Mouse (Mus musculus) right cerebral cortex, adult 18-20 months (tissue): ENCODE data around the gene Gm10282.

Experiments used
- DNase-seq: peaks from one replicate; pipeline ENCODE4 v3.0.0; 2022; ENCODE audit warnings: mixed read lengths

Gm10282 gene

DNA sequence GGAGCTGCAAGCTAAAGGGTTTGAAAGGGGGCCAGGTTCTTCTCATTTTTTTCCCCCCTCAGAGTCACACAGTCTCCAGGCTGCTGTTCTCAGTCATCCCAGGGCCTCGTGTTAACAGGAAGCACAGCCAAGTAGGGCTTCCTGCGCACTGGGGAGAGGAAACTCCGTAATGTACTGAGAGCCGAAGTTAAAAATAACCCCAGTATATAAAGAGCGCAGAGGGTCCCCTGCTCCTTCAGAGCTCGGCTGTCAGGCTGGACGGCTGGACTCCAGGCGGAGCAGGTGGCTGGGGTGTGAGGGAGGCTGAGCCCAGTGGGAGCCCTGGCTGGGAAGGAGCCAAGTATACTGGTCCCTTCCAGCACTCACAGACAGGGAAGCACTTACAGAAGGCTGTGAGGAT lies 9.4 kb downstream of the Gm10282 start:
- peak; percentile 58 for DNase-seq

DNA sequence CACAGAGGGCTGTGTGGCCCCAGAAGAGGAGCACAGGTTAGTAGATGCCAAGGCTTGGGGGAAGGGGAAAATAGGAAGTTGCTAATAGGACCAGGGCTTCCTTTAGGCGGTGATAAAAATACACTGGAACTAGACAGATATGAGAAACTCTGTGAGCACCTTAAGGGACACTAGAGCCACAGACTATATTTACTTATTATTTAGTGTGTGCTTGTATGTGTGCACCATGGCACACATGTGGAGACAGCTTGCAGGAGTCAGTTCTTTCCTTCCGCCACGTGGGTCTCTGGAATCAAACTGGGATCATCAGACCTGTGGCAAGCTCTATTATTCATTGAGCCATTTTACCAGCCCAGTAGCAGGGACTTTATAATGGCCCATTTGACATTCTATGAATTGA lies 9.9 kb downstream of the Gm10282 start:
- DNase-seq, result no peak

DNA sequence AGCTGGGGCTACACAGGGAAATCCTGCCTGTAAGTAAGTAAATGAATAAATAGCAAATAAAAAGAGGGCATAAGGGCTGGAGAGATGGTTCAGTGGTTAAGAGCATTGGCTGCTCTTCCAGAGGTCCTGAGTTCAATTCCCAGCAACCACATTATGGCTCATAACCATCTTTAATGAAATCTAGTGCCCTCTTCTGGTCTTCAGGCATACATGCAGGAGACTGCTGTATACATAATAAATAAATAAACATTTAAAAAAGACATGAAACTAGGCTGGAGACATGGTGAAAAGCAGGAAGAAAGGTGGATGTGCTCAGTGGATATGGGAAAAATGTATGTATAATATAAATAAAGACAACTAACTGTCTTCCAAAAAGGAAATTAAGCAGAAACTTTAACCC lies 11.8 kb downstream of the Gm10282 start:
- no peak for DNase-seq

DNA sequence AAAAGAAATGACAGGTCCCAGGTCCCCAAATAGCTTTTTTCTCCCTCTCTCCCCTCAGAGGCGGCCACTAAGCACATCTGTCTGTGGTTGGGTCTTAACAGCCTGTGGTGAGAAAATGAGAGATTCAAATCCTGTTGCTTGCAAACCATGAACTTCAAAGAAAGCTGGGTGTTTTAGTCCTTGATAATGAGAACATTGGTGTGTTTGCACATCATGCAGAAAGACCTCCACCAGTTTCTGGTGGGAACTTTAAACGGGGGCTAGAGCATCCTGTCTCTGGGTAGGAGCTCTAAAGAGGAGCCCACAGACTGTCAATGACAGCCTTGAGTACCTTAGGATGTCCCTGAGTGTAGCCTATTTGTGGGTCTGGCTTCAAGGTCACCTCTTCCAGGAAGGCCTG lies 14.0 kb downstream of the Gm10282 start:
- no peak for DNase-seq

DNA sequence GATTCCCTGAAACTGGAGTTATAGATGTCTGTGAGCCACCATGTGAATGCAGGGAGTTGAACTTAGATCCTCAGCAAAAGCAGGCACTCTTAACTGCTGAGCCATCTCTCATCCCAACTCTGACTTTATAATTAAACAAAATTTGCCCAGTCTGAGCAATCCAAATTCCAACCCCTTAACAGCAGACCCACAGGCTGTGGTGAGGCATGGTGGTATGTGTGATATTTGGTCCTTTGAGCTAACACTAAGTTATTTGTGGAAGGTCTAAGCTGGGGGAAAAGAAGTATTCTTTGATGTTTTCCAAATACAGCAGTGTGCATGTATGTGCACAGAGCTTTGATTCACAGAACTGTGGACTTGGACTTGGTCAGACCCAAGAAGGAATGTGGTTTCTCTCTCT lies 16.0 kb downstream of the Gm10282 start:
- no peak for DNase-seq

DNA sequence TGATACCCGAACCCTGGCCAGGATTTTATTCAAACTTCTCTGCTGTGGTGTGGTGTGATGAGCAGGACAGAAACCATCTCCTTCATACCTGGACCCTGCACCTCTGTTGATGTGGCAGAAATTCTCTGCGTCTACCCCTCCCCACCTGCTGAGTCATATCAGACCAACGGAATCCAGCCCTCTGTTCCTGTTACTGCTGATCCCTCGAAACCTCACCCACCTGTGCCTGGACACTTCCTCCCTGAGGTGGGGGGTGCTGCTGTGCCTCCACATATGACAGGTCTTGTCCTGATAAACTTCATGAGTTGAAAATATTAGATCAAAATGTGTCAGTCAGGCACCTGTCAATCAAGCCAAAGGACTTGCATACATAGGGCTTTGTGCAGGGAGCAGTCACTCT lies 19.8 kb downstream of the Gm10282 start:
- no peak for DNase-seq

DNA sequence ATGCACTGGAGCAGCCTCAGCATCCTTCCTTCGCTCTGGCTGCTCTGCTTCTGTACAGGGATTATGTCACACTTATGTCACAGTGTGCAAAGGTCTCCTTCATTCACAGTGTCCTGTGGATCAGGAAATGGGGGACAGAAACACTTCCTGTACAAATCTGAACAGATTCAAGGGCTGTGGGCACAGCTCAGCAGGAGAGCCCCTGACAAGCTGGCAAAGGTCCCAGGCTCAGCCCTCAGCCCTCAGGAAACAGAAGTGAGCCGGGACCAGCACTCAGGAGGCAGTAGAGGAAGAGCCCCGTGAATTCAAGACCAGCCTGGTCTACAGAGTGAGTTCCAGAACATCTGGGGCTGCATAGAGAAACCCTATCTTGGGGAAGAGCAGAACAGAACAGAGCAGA lies 23.4 kb downstream of the Gm10282 start:
- no peak for DNase-seq

DNA sequence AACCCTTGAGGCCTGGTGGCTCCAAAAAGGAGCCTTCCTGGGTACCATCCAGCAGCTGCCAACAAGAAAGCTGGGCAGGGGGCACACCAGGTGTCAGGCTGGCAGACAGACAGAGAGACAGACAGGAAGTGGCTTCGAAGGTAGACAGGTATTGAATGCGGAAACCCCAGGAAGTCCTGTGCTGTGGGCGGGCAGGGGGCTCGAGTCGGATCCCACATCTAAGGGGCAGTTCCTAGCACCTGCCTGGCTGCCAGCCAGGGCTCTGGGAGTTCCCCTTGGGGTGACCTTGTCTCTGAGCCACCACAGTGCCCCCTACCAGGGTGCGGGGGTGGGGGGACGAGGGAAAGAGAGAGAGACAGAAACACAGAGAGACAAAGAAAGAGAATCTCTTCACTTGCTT lies 25.9 kb downstream of the Gm10282 start:
- no peak for DNase-seq

DNA sequence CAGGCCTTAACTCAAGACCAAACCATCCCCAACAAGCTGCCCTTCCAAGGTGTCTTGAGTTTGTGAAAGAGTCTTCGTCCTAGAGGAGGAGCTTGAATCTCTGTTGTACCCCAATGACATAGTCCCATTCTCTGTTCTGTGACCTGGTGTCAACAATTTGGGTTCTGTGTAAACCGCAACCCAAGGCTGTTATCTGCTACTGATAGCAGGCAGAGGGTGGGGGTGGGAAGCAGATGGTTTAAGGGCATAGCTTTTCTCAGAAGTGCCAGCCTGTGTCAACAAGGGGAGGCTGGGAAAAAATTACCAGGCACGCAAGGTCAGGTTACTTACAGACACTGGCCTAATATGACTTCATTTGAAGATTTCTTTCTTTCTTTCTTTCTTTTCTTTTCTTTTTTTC lies 27.8 kb downstream of the Gm10282 start:
- DNase-seq, result no peak

DNA sequence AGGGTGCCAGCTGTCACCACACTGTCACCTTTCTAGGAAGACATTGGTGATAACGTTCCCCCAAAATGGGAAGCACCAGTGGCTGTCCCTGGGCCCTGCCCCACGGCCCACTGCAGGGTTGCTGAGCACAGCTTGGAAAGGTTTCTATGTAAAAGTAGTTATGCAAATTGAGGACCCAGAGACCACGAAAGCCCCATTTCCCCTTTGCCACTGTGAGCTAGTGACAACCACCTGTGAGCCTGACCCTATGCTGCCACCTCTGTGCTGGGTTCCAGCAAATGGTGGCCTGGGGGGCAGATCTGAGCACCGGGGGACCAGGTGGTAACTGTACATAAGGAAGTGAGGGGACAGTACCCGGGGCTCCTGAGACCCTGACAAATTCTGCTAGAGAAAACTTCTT lies 31.3 kb downstream of the Gm10282 start:
- DNase-seq, result no peak

DNA sequence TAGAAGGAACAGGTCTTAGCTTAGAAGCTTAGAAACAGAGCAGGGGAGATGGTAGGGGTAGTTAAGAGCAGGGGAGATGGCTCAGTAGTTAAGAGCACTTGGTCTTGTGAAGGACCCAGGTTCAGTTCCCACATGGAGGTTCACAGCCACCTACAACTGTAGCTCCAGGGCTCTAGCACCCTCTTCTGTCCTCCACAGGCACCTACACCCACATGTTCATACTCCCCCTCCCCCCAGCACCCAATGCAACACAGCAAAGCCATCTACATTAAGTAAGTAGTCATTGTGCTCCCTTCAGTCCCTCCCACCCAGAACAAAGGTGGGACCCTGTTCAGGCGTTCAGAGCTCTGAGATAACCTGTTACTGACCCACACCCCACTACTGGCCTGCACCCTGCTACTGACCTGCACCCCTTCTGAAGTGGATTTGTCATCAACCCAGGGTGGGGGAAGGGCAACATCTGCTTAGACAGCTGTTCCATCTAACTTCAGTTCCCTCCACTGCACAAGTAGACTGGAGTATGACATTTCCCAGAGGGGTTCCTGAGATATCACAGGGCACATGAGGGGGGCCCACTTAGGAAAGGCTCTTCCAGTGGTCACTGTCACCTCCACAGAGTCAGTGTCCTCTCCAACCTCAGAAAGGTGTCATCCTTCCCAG lies 31.8 kb downstream of the Gm10282 start:
- no peak for DNase-seq

DNA sequence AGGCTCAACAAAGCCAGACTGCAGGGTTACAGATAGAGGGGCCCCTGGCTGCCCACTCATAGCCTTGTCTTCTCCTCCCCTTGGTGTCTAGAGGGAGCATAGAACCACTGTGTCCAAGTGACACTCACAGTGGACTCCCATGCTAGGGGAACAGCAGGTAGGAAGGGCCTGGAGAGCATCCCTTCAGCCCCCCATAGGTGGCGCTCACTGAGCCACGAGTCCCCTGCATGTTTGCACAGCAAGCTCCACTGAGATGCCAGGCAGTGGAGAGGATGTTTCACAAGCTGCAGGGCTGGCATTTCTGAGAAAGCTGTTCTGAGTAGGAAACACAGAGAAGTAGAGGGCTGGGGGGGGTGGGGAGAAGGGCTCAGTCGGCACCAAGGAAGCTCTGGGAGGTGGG lies 32.7 kb downstream of the Gm10282 start:
- DNase-seq, result peak; percentile 43

DNA sequence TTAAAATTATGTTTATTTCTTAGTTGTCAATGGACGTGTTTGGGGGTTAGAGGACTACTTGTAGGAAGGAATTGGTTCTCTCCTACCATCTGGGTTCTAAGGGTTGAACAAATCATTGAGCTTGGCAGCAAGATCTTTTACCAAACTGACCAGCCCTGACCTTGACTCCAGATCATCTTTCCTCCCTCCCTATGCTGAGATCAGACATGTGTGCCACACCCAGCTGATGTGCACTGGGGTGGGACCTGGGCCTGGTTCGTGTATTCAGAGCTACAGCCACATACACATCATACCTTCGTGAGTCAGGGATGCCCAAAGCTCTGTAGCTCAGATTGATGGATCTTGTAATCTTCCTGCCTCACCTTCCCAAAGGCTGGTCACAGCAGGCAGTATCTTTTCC lies 33.4 kb downstream of the Gm10282 start:
- no peak for DNase-seq

DNA sequence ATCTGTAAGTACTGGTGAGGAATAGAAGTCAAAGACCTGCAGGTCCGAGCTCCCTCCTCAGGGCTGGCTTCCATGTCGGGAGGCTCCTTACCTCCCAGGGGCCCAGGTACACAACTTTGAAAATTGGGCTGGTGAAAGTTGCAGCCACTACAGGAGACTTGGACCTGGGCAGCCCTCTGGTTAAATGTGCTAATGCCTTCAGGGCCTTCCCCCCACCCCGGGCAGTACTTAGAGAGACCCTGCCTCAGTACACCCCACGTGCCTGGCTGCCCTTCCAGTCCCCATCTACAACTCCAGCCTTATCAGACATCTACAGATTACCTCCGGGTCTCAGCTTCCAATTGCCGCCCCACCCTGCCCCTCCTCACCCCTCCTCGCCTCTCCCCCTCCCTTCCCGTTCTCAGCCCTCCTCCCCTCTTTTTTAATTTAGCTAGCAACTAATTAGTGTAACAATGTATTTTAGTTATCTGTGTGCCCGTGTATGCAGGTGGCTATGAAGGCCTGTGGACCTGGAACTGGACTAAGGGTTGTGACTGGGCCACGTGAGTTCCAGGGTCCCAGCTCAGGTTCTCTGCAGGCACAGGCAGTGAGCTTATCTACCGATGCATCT lies 33.9 kb downstream of the Gm10282 start:
- no peak for DNase-seq

DNA sequence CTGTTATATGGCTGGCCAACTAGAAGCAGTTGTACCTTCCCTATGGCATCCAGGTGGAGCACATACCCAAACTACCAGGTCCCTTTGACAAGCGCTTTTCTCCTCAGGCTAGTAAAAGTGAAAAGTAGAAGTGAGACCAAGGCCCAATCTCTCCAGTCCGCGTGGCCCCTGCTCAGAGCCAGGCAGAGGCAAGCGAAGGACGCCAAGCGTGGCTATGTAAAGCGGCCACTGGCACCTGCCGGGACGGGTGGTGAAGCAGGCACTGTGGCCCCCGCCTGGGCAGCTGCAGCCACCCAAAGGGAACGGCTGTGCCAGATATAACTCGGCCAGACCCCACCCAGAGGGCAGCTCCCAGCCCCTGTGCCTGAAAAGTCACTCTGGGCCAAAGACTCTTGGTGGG lies 34.5 kb downstream of the Gm10282 start:
- no peak for DNase-seq

DNA sequence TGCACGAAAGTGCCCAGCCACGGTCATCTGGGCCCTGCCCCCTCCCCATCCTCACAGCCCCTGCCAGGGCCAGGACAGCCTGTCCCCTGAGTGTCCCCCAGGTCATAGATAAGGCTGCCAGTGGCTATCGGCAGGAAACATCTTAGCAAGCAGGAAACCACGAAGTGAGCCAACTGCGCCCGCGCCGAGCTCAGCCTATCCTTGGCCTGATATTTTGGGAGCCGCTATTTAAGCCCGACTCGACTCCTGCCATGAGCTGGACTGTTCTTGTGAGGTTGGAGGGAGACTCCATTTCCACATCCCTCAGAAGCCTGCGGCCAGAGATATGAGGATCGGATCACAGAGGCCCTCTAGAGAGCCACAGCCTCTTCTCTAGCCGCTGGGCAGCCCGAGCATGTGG lies 36.7 kb downstream of the Gm10282 start:
- no peak for DNase-seq

DNA sequence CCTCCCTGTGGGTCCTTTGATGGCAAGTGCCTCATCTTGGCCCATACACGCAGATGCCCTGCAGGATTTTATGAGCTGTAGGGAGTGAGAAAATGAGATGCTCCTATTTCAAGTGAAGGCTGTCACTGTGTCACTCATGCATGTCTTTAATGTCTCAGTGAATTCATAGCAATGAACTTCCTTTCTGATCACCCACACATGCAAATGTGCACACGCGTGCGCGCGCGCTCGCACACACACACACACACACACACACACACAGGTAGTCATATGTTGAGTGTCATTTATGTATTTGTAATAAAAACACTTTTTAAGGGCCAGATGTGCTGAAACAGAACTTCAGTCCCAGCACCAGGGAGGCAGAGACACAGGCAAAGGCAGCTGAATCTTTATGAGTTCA lies 38.0 kb downstream of the Gm10282 start:
- DNase-seq, result no peak

DNA sequence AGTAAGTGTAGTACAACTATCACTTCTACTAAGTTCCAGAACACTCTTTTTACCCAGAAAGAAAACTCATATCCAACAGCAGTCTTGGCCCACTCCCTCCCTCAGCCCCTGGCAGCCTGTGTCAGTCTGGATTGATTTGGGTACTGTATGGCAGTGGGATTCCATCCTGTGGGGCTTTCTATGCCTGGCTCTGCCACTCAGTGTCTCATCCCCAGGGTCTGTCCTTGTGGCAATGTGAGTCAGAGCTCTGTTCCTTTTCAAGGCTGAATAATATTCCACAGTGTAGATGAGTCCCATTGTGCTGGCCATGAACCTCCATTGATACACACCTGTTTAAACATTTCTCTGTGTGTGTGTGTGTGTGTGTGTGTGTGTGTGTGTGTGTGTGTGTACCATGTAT lies 38.4 kb downstream of the Gm10282 start:
- no peak for DNase-seq

DNA sequence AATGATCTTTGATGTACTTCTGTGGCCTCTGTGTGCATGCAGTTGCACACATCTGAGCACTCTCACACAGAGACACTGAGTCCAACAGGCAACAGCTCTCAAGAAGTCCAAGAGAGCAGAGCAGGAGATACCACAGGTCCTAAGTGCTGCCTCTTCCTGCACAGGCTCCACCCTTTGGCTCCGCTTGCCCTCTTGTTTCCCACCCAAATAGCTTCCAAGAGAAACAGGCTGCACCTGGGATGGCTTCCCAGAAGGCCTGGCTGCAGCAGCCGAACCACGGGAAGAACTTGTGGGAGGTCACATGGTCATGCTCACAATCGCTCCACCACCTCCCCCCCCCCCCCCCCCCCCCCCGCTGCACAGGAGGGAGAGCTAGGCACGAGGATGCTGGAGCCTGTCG lies 39.7 kb downstream of the Gm10282 start:
- no peak for DNase-seq

DNA sequence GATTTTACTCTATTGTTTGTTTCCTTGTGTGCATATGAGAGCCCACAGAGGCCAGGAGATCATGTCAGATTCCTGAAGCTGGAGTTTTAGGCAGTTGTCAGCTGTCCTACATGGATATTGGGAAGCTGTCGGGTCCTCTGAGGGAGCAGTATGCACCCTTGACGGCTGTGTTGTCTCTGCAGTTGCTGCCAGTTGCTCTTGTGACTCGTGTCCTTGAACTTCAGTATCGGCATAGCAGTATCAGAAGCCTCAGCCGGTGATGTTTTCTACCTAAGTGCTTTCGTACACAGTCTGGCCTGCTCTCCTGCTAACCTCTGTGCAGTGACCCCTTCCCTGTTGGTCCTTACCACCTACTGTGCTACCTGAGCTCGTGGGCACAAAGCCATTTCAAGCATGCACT lies 41.6 kb downstream of the Gm10282 start:
- no peak for DNase-seq

DNA sequence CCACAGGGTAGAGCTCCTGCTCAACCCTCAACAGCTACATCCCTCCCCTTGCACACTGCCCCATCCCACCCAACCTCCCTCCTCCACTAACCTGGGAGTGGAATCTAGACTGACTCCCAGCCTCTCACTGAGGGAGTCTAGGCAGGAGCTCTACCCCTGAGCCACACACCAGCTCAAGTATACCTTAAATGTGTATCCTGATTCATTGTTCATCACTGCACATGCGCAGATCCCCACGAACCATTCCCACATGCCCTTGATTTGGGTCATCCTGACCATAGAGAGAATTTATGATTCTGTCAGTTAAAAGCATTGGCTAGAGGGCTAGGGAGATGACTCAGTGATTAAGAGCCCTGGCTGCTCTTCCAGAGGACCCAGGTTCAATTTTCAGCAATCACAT lies 42.3 kb downstream of the Gm10282 start:
- no peak for DNase-seq

DNA sequence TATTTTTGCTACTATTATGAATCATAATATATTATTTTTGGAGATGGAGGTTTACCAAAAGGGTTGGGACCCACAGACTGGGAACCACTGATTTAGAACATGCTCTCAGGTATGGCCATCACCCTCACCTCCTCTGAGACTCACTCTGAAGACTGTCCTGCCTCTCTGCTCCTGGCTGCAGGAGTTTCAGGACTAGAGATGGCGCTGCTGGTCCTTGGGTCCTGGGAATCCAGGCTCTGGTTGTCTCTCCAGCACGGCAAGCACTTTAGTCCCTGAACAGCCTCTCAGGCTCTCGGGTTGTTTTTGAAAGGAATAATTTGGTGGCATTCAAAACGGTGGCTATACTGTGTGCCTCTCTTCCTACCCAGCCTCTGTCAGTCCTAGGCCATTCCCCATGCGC lies 43.2 kb downstream of the Gm10282 start:
- DNase-seq, result no peak

DNA sequence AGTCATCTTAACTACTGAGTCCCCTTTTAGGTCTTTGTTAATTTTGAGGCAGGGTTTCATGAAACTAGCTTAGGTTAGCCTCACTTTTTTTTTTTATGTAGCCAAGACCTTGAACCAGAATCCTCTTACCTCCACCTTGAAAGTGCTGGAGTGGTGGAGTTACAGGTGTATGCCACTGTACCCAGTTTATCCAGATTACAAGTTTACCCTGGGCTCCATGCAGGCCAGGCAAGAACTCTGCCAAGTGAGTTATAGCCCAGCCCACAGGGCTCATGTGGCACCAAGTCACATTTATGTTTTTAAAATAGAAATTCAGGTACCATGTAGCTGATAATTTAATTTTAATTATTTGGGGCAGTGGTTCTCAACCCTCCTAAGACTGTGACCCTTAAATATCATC lies 43.6 kb downstream of the Gm10282 start:
- DNase-seq, result no peak

DNA sequence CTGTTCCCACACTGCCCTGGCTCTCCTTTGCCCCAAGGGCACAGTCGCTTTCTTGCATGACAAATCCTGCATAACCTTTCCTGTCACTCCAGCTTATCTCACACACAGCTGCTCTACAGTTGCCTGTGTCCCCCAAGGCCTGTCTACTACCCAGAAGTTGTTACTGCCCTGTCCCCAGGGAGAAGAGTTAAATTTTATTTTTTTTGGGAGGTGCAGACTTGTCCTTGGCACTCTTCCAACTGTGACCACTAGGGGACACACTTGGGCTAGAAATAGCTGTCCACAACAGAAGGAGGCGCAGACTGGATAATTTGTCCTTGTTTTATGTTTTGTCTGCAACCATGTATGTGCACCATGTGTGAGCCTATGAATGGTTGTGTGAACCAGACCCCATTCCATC lies 44.0 kb downstream of the Gm10282 start:
- peak; percentile 39 for DNase-seq

DNA sequence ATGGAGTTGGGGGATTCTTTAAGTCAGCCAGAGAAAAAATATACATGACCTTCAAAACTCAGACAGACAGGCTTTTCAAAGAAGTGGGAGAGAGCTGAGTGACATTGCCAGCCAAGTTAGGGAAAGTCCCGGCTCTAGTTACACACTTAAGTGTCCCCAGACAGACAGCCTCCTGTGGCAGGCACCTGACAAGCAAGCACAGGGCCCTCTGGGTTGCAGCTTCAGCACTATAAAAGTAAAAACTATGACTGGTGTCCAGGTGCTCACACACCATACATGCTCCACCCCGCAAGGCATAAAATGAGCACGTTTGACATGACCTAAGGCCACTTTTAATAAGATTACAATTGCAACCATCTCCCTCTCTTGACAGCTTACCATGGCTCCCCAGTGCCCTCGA lies 44.5 kb downstream of the Gm10282 start:
- DNase-seq, result no peak
